Mouse (Mus musculus): ENCODE data around the gene Fbxo24. TPM values are rescaled to one million over a fixed set of nuclear protein-coding genes. Genes with fewer than 3 reads are reported as not detected.
A peak's percentile ranks its signal among the peaks of the same experiment; 100 is the strongest.

Gene Fbxo24
- total RNA-seq, 1 experiment = 1.1 TPM

- no peaks in the 10 kb centered on the region for H3K36me3 ChIP-seq (ENCODE audit: control insufficient read depth, insufficient read depth, low read length, poor library complexity, severe bottlenecking)
- no peak overlapping the region for H3K4me3 ChIP-seq (ENCODE audit: insufficient read depth in 1 of 2, low read depth in 1 of 2, low read length in 2 of 2, poor library complexity in 1 of 2, severe bottlenecking in 1 of 2)
- DNase-seq (ENCODE audit: low read depth, low spot score) = no peak
- in situ Hi-C loops (cut with MboI; ENCODE audit: low sequenced_read_pairs in 2 of 2, unreplicated experiment in 2 of 2) = no loop called here
- no peak overlapping the region for H3K9ac ChIP-seq (ENCODE audit: insufficient read depth, low read depth, low read length, poor library complexity, severe bottlenecking)
- H3K27ac ChIP-seq (ENCODE audit: insufficient read depth, low read depth, low read length, poor library complexity, severe bottlenecking) = no peak overlapping the region
- no peaks in the 10 kb centered on the region for H3K9me3 ChIP-seq (ENCODE audit: control insufficient read depth, insufficient read depth, low read depth, low read length)
- peaks cover 1 to 7% of the 10 kb centered on the region in 2 experiments; a peak in 3 of 4 replicates for H3K4me1 ChIP-seq (ENCODE audit: control insufficient read depth in 2 of 2, insufficient read depth in 2 of 2, low read length in 2 of 2, poor library complexity in 1 of 2)
- TF ChIP-seq ZNF384 (IDR thresholded peaks at IDR 0.05; ENCODE audit: low read depth, low read length) (no peak), HCFC1 (IDR thresholded peaks at IDR 0.05; ENCODE audit: borderline replicate concordance, insufficient read depth, low read length) (no peak), ZC3H11A (IDR thresholded peaks at IDR 0.05; ENCODE audit: borderline replicate concordance, low read depth, low read length) (no peak), CHD2 (IDR thresholded peaks at IDR 0.05; ENCODE audit: low read depth, low read length) (no peak), MAFK (IDR thresholded peaks at IDR 0.05; ENCODE audit: insufficient read depth, low read depth, low read length) (no peak)
These were observed 38.3 kb downstream of the Fbxo24 start for GRCm38 (mm10) chr5:137590507-137590906.

GRCm38 (mm10) chr5:137584976-137585375 is 43.8 kb downstream of the Fbxo24 start:
- in situ Hi-C loops (cut with MboI; ENCODE audit: low sequenced_read_pairs in 2 of 2, unreplicated experiment in 2 of 2) = no loop called here
- peak; percentile 70 for DNase-seq (ENCODE audit: low read depth, low spot score)
- Histone ChIP-seq H3K4me1 (ENCODE audit: control insufficient read depth in 2 of 2, insufficient read depth in 2 of 2, low read length in 2 of 2, poor library complexity in 1 of 2) (peaks cover 1 to 13% of the 10 kb centered on the region in 2 experiments; a peak in 3 of 4 replicates), H3K27ac (ENCODE audit: insufficient read depth, low read depth, low read length, poor library complexity, severe bottlenecking) (no peak overlapping the region), H3K4me3 (ENCODE audit: insufficient read depth in 1 of 2, low read depth in 1 of 2, low read length in 2 of 2, poor library complexity in 1 of 2, severe bottlenecking in 1 of 2) (no peak overlapping the region), H3K9me3 (ENCODE audit: control insufficient read depth, insufficient read depth, low read depth, low read length) (no peaks in the 10 kb centered on the region), H3K9ac (ENCODE audit: insufficient read depth, low read depth, low read length, poor library complexity, severe bottlenecking) (no peak overlapping the region), H3K36me3 (ENCODE audit: control insufficient read depth, insufficient read depth, low read length, poor library complexity, severe bottlenecking) (no peaks in the 10 kb centered on the region)
- TF ChIP-seq MAFK (IDR thresholded peaks at IDR 0.05; ENCODE audit: insufficient read depth, low read depth, low read length) = no peak
- no peak for TF ChIP-seq CHD2 (IDR thresholded peaks at IDR 0.05; ENCODE audit: low read depth, low read length)
- no peak for TF ChIP-seq HCFC1 (IDR thresholded peaks at IDR 0.05; ENCODE audit: borderline replicate concordance, insufficient read depth, low read length)
- TF ChIP-seq ZNF384 (IDR thresholded peaks at IDR 0.05; ENCODE audit: low read depth, low read length) = no peak
- no peak for TF ChIP-seq ZC3H11A (IDR thresholded peaks at IDR 0.05; ENCODE audit: borderline replicate concordance, low read depth, low read length)

- Histone ChIP-seq H3K4me3 (ENCODE audit: insufficient read depth in 1 of 2, low read depth in 1 of 2, low read length in 2 of 2, poor library complexity in 1 of 2, severe bottlenecking in 1 of 2) (peak overlapping the region; percentile 46 to 50; a peak in 3 of 4 replicates), H3K4me1 (ENCODE audit: control insufficient read depth in 2 of 2, insufficient read depth in 2 of 2, low read length in 2 of 2, poor library complexity in 1 of 2) (peaks cover 1 to 13% of the 10 kb centered on the region in 2 experiments; a peak in 3 of 4 replicates), H3K9me3 (ENCODE audit: control insufficient read depth, insufficient read depth, low read depth, low read length) (no peaks in the 10 kb centered on the region), H3K36me3 (ENCODE audit: control insufficient read depth, insufficient read depth, low read length, poor library complexity, severe bottlenecking) (no peaks in the 10 kb centered on the region), H3K27ac (ENCODE audit: insufficient read depth, low read depth, low read length, poor library complexity, severe bottlenecking) (no peak overlapping the region), H3K9ac (ENCODE audit: insufficient read depth, low read depth, low read length, poor library complexity, severe bottlenecking) (peak overlapping the region; percentile 42)
- TF ChIP-seq MAFK (IDR thresholded peaks at IDR 0.05; ENCODE audit: insufficient read depth, low read depth, low read length) = no peak
- TF ChIP-seq ZC3H11A (IDR thresholded peaks at IDR 0.05; ENCODE audit: borderline replicate concordance, low read depth, low read length) = no peak
- TF ChIP-seq CHD2 (IDR thresholded peaks at IDR 0.05; ENCODE audit: low read depth, low read length) = no peak
- in situ Hi-C loops (cut with MboI; ENCODE audit: low sequenced_read_pairs in 2 of 2, unreplicated experiment in 2 of 2) = no loop called here
- DNase-seq (ENCODE audit: low read depth, low spot score) = no peak
These were observed 45.1 kb downstream of the Fbxo24 start for GRCm38 (mm10) chr5:137583670-137584169.

GRCm38 (mm10) chr5:137582702-137583101 is 46.1 kb downstream of the Fbxo24 start:
- no peak for DNase-seq (ENCODE audit: low read depth, low spot score)
- no peaks in the 10 kb centered on the region for H3K9me3 ChIP-seq (ENCODE audit: control insufficient read depth, insufficient read depth, low read depth, low read length)
- H3K27ac ChIP-seq (ENCODE audit: insufficient read depth, low read depth, low read length, poor library complexity, severe bottlenecking) = no peak overlapping the region
- H3K4me3 ChIP-seq (ENCODE audit: insufficient read depth in 1 of 2, low read depth in 1 of 2, low read length in 2 of 2, poor library complexity in 1 of 2, severe bottlenecking in 1 of 2) = no peak overlapping the region
- in situ Hi-C loops (cut with MboI; ENCODE audit: low sequenced_read_pairs in 2 of 2, unreplicated experiment in 2 of 2) = no loop called here
- no peak overlapping the region for H3K9ac ChIP-seq (ENCODE audit: insufficient read depth, low read depth, low read length, poor library complexity, severe bottlenecking)
- no peak for TF ChIP-seq ZNF384 (IDR thresholded peaks at IDR 0.05; ENCODE audit: low read depth, low read length)
- TF ChIP-seq CHD2 (IDR thresholded peaks at IDR 0.05; ENCODE audit: low read depth, low read length) = no peak
- no peak for TF ChIP-seq ZC3H11A (IDR thresholded peaks at IDR 0.05; ENCODE audit: borderline replicate concordance, low read depth, low read length)
- no peak for TF ChIP-seq MAFK (IDR thresholded peaks at IDR 0.05; ENCODE audit: insufficient read depth, low read depth, low read length)
- no peak for TF ChIP-seq HCFC1 (IDR thresholded peaks at IDR 0.05; ENCODE audit: borderline replicate concordance, insufficient read depth, low read length)
- H3K36me3 ChIP-seq (ENCODE audit: control insufficient read depth, insufficient read depth, low read length, poor library complexity, severe bottlenecking) = no peaks in the 10 kb centered on the region
- peaks cover 1 to 13% of the 10 kb centered on the region in 2 experiments; a peak in 3 of 4 replicates for H3K4me1 ChIP-seq (ENCODE audit: control insufficient read depth in 2 of 2, insufficient read depth in 2 of 2, low read length in 2 of 2, poor library complexity in 1 of 2)

GRCm38 (mm10) chr5:137580246-137580645 is 48.6 kb downstream of the Fbxo24 start:
- in situ Hi-C loops (cut with MboI; ENCODE audit: low sequenced_read_pairs in 2 of 2, unreplicated experiment in 2 of 2) = no loop called here
- Histone ChIP-seq H3K9me3 (ENCODE audit: control insufficient read depth, insufficient read depth, low read depth, low read length) (no peaks in the 10 kb centered on the region), H3K36me3 (ENCODE audit: control insufficient read depth, insufficient read depth, low read length, poor library complexity, severe bottlenecking) (no peaks in the 10 kb centered on the region), H3K4me3 (ENCODE audit: insufficient read depth in 1 of 2, low read depth in 1 of 2, low read length in 2 of 2, poor library complexity in 1 of 2, severe bottlenecking in 1 of 2) (no peak overlapping the region), H3K4me1 (ENCODE audit: control insufficient read depth in 2 of 2, insufficient read depth in 2 of 2, low read length in 2 of 2, poor library complexity in 1 of 2) (peaks cover 0 to 8% of the 10 kb centered on the region in 2 experiments; a peak in 1 of 4 replicates), H3K27ac (ENCODE audit: insufficient read depth, low read depth, low read length, poor library complexity, severe bottlenecking) (no peak overlapping the region), H3K9ac (ENCODE audit: insufficient read depth, low read depth, low read length, poor library complexity, severe bottlenecking) (no peak overlapping the region)
- DNase-seq (ENCODE audit: low read depth, low spot score) = no peak
- no peak for TF ChIP-seq ZC3H11A (IDR thresholded peaks at IDR 0.05; ENCODE audit: borderline replicate concordance, low read depth, low read length)
- no peak for TF ChIP-seq CHD2 (IDR thresholded peaks at IDR 0.05; ENCODE audit: low read depth, low read length)
- TF ChIP-seq MAFK (IDR thresholded peaks at IDR 0.05; ENCODE audit: insufficient read depth, low read depth, low read length) = no peak
- TF ChIP-seq ZNF384 (IDR thresholded peaks at IDR 0.05; ENCODE audit: low read depth, low read length) = no peak
- no peak for TF ChIP-seq HCFC1 (IDR thresholded peaks at IDR 0.05; ENCODE audit: borderline replicate concordance, insufficient read depth, low read length)

Data from ES-E14 (cell line).